Mouse (Mus musculus) ES-Bruce4 (cell line): ENCODE results near the gene Prox2. TPM values are rescaled to one million over a fixed set of nuclear protein-coding genes. Genes with fewer than 3 reads are reported as not detected.

ENCODE experiments used
- H3K27ac ChIP-seq: 2 replicates; pipeline ENCODE4 v1.5.1; 2012; ENCODE audit warnings: low read length, inconsistent platforms; ENCODE audit not compliant: insufficient read depth
- H3K27me3 ChIP-seq: 2 replicates; pipeline ENCODE4 v1.6.1; 2012; ENCODE audit warnings: mild to moderate bottlenecking, low read length, inconsistent platforms; ENCODE audit not compliant: control insufficient read depth, poor library complexity, insufficient read depth, severe bottlenecking
- H3K36me3 ChIP-seq: 2 replicates; pipeline ENCODE4 v1.6.1; 2012; ENCODE audit warnings: inconsistent platforms, mild to moderate bottlenecking, low read length, moderate library complexity; ENCODE audit not compliant: control insufficient read depth, poor library complexity, insufficient read depth, severe bottlenecking
- H3K4me1 ChIP-seq: one replicate; pipeline ENCODE4 v1.8.1; 2011; ENCODE audit warnings: low read length; ENCODE audit not compliant: control insufficient read depth, insufficient read depth
- H3K4me3 ChIP-seq: 2 replicates; pipeline ENCODE4 v1.5.1; 2011; ENCODE audit warnings: low read depth, mild to moderate bottlenecking, low read length
- H3K9ac ChIP-seq: 2 replicates; pipeline ENCODE4 v1.6.1; 2012; ENCODE audit warnings: low read depth, mild to moderate bottlenecking, inconsistent platforms; ENCODE audit not compliant: poor library complexity, severe bottlenecking
- H3K9me3 ChIP-seq: replicated peaks from 2 replicates; pipeline ENCODE4 v1.6.1; 2012; ENCODE audit warnings: mild to moderate bottlenecking, low read length, inconsistent platforms; ENCODE audit not compliant: control insufficient read depth, poor library complexity, insufficient read depth, severe bottlenecking
- CTCF ChIP-seq: IDR thresholded peaks from one replicate; pipeline ENCODE4 v1.8.1; 2011; ENCODE audit warnings: low read depth, low read length
- EP300 ChIP-seq: IDR thresholded peaks from 2 replicates; pipeline ENCODE4 v1.6.1; 2011; ENCODE audit warnings: low read depth, low read length; ENCODE audit not compliant: insufficient read depth
- POLR2A ChIP-seq: IDR thresholded peaks from one replicate; pipeline ENCODE4 v1.8.1; 2011; ENCODE audit warnings: low read length; ENCODE audit not compliant: insufficient read depth
- polyA plus RNA-seq: library from polyadenylated mRNA; stranded (reverse); fragments of >200 nt; gene quantifications from 2 replicates; pipeline ENCODE4 v1.2.4, GENCODE M21; 2011; ENCODE audit warnings: low read depth; ENCODE audit not compliant: missing spikeins, insufficient read depth, insufficient read length

Prox2 gene
- polyA plus RNA-seq, 1 experiment: 0.73 TPM

- H3K9ac ChIP-seq: no peak overlapping the region
- H3K27ac ChIP-seq: no peak overlapping the region
- H3K9me3 ChIP-seq: no peaks in the 10 kb centered on the region
- no peaks in the 10 kb centered on the region for H3K27me3 ChIP-seq
- TF ChIP-seq EP300 (no peak), CTCF (peak; percentile 91)
- H3K4me1 ChIP-seq: peaks cover 12% of the 10 kb centered on the region
- no peak overlapping the region for H3K4me3 ChIP-seq
- H3K36me3 ChIP-seq: no peaks in the 10 kb centered on the region
These were observed 32.2 kb upstream of the Prox2 start for GRCm38 (mm10) chr12:85142803-85143202.

GRCm38 (mm10) chr12:85141096-85141495, 30.5 kb upstream of the Prox2 start:
- no peak overlapping the region for H3K9ac ChIP-seq
- no peak overlapping the region for H3K4me3 ChIP-seq
- H3K36me3 ChIP-seq: no peaks in the 10 kb centered on the region
- H3K9me3 ChIP-seq: no peaks in the 10 kb centered on the region
- peaks cover 10% of the 10 kb centered on the region for H3K4me1 ChIP-seq
- no peaks in the 10 kb centered on the region for H3K27me3 ChIP-seq
- H3K27ac ChIP-seq: no peak overlapping the region
- TF ChIP-seq CTCF (no peak), EP300 (0 out of 2 replicates have a peak, but pooled peaks have one; percentile 48), POLR2A (no peak)

GRCm38 (mm10) chr12:85140036-85140701, 29.6 kb upstream of the Prox2 start:
- Histone ChIP-seq H3K36me3 (no peaks in the 10 kb centered on the region), H3K27ac (no peak overlapping the region), H3K27me3 (no peaks in the 10 kb centered on the region), H3K4me3 (peak overlapping the region; percentile 35), H3K4me1 (peaks cover 10% of the 10 kb centered on the region), H3K9ac (no peak overlapping the region), H3K9me3 (no peaks in the 10 kb centered on the region)
- TF ChIP-seq POLR2A (no peak), EP300 (no peak)

GRCm38 (mm10) chr12:85136627-85137026, 26.1 kb upstream of the Prox2 start:
- Histone ChIP-seq H3K9me3 (peaks cover 2% of the 10 kb centered on the region; the same call in 1 of the 2 replicates), H3K4me3 (no peak overlapping the region), H3K4me1 (peaks cover 7% of the 10 kb centered on the region), H3K9ac (no peak overlapping the region), H3K27ac (no peak overlapping the region), H3K27me3 (no peaks in the 10 kb centered on the region), H3K36me3 (peaks cover 15% of the 10 kb centered on the region)
- TF ChIP-seq POLR2A: no peak
- TF ChIP-seq EP300: no peak
- no peak for TF ChIP-seq CTCF

GRCm38 (mm10) chr12:85135513-85136470, 25.2 kb upstream of the Prox2 start:
- H3K4me3 ChIP-seq: no peak overlapping the region
- peaks cover 7% of the 10 kb centered on the region for H3K9me3 ChIP-seq
- H3K4me1 ChIP-seq: peaks cover 3% of the 10 kb centered on the region
- no peak overlapping the region for H3K9ac ChIP-seq
- TF ChIP-seq EP300 (no peak), POLR2A (no peak), CTCF (no peak)
- H3K27me3 ChIP-seq: no peaks in the 10 kb centered on the region
- H3K36me3 ChIP-seq: peaks cover 23% of the 10 kb centered on the region
- H3K27ac ChIP-seq: no peak overlapping the region
